Mouse (Mus musculus) liver, adult 2 months (tissue): ENCODE data around the gene Plpp7.

Experiments used
- CTCF ChIP-seq: fragments of 200-500 bp; IDR thresholded peaks from 2 replicates; pipeline ENCODE4 v1.5.1; 2011; ENCODE audit warnings: low read depth, low read length, control low read depth
- POLR2A ChIP-seq: fragments of 200-500 bp; IDR thresholded peaks from 2 replicates; pipeline ENCODE4 v1.6.1; 2011; ENCODE audit warnings: low read length, control low read depth; ENCODE audit not compliant: insufficient read depth; ENCODE audit errors: extremely low read depth

- no peak for TF ChIP-seq POLR2A
- no peak for TF ChIP-seq CTCF
These were observed 35.0 kb upstream of the Plpp7 start for GRCm38 (mm10) chr2:32060228-32060805.
